Mouse (Mus musculus) liver, embryonic 16.5 days (tissue): ENCODE data around the gene Eml1. TPM values are rescaled to one million over a fixed set of nuclear protein-coding genes. Genes with fewer than 3 reads are reported as not detected.

Experiments used
- ATAC-seq: fragments of 200-750 bp; cut with Nextera tagmentation; 2 replicates; pipeline ENCODE4 v1.8.0; 2017; ENCODE audit warnings: low read depth, mild to moderate bottlenecking, moderate number of reproducible peaks, moderate library complexity
- H3K27ac ChIP-seq: fragments of 300-500 bp; sonication (generic); 2 replicates; pipeline ENCODE4 v1.5.1; 2014; ENCODE audit warnings: mild to moderate bottlenecking, low read length
- H3K27me3 ChIP-seq: fragments of 300-500 bp; sonication (generic); 2 replicates; pipeline ENCODE4 v1.6.1; 2014; ENCODE audit warnings: low read depth, low read length, mixed read lengths; ENCODE audit not compliant: control insufficient read depth, insufficient read depth
- H3K36me3 ChIP-seq: fragments of 300-500 bp; sonication (generic); 2 replicates; pipeline ENCODE4 v1.6.1; 2014; ENCODE audit warnings: mild to moderate bottlenecking; ENCODE audit not compliant: control insufficient read depth, insufficient read depth
- H3K4me1 ChIP-seq: fragments of 300-500 bp; sonication (generic); 2 replicates; pipeline ENCODE4 v1.6.1; 2014; ENCODE audit warnings: low read depth, low read length, mixed read lengths; ENCODE audit not compliant: control insufficient read depth
- H3K4me2 ChIP-seq: fragments of 300-500 bp; sonication (generic); 2 replicates; pipeline ENCODE4 v1.6.1; 2014; ENCODE audit warnings: low read depth, low read length, mixed read lengths
- H3K4me3 ChIP-seq: fragments of 300-500 bp; sonication (generic); 2 replicates; pipeline ENCODE4 v1.5.1; 2014; ENCODE audit warnings: low read depth, mild to moderate bottlenecking, low read length
- H3K9ac ChIP-seq: fragments of 300-500 bp; sonication (generic); 2 replicates; pipeline ENCODE4 v1.6.1; 2014; ENCODE audit warnings: low read depth, low read length
- H3K9me3 ChIP-seq: fragments of 300-500 bp; sonication (generic); replicated peaks from 2 replicates; pipeline ENCODE4 v1.6.1; 2016; ENCODE audit warnings: low read length; ENCODE audit not compliant: control insufficient read depth
- WGBS: fragments of 180-500 bp; shearing (Covaris S2); extraction: QIAGEN DNeasy Blood & Tissue Kit; methylation state at CpG from one replicate; pipeline ENCODE4 v1.1.7; 2014; ENCODE audit not compliant: insufficient replicate concordance; 5-methylcytosine and 5-hydroxymethylcytosine counted together
- polyA plus RNA-seq: library from polyadenylated mRNA; unstranded; fragments of >200 nt; fragmentation: Nextera tagmentation; extraction: Ambion mirVana; gene quantifications from 2 replicates; pipeline ENCODE4 v1.2.1, GENCODE M21; 2015

Gene Eml1
- polyA plus RNA-seq, 1 experiment from 2014 or later = 6.4 TPM

GRCm38 (mm10) chr12:108399191-108399590 lies 28.4 kb downstream of the Eml1 start:
- Histone ChIP-seq H3K9ac (no peak overlapping the region), H3K4me2 (no peak overlapping the region), H3K27ac (no peak overlapping the region), H3K4me3 (no peak overlapping the region), H3K36me3 (no peaks in the 10 kb centered on the region), H3K27me3 (no peaks in the 10 kb centered on the region), H3K4me1 (no peaks in the 10 kb centered on the region), H3K9me3 (no peaks in the 10 kb centered on the region)
- 63% methylated on average over 8 of the region's 8 CpGs for WGBS
- no peak for ATAC-seq

DNA sequence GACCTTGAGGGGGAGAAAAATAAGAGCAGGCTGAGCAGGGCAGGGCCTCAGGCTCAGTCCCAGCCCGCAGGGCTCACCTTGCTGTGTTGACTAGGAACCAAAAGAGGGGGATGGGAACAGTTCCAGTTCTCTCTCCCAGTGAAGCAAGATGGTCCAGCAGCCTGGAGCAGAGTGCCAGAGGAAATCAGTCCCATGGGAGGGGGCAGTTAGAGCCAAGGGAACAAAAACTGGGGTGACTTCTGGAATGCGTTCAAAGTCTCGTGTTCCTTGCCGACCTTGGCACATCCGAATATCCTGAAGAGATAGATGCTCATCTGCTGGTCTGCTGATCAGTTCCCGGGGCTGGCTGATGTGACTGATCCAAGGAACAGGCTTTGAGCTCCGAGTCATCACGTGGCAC lies 30.2 kb downstream of the Eml1 start:
- Histone ChIP-seq H3K4me3 (no peak overlapping the region), H3K27ac (no peak overlapping the region), H3K4me2 (no peak overlapping the region), H3K27me3 (no peaks in the 10 kb centered on the region), H3K9me3 (no peaks in the 10 kb centered on the region), H3K36me3 (no peaks in the 10 kb centered on the region), H3K9ac (no peak overlapping the region), H3K4me1 (no peaks in the 10 kb centered on the region)
- ATAC-seq = no peak
- WGBS = 43% methylated on average over 8 of the region's 8 CpGs

DNA sequence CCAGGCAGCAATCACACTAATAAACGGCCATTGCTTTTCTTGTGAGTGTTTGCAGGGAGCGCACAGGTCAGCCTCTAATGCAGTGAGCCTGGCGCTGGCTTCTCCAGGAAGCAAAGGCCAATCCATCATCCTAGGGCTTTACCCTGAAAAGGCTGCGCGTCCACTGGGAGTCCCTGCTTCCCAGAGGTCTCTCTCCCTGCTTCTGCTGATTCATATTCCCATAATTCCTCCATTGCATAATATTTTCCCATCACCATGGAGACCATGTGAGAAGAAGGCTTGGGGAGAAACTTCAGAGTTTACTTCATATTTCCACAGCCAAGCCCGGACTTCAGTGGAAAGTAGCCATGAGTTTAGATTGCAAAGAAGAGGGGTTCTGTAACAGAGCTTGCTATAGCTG lies 33.2 kb downstream of the Eml1 start:
- no peak overlapping the region for H3K9ac ChIP-seq
- H3K4me2 ChIP-seq = no peak overlapping the region
- no peaks in the 10 kb centered on the region for H3K36me3 ChIP-seq
- H3K4me3 ChIP-seq = no peak overlapping the region
- 47% methylated on average over 6 of the region's 6 CpGs for WGBS
- no peaks in the 10 kb centered on the region for H3K4me1 ChIP-seq
- H3K9me3 ChIP-seq = no peaks in the 10 kb centered on the region
- no peaks in the 10 kb centered on the region for H3K27me3 ChIP-seq
- ATAC-seq = no peak
- H3K27ac ChIP-seq = no peak overlapping the region

GRCm38 (mm10) chr12:108409100-108409499 lies 38.3 kb downstream of the Eml1 start:
- Histone ChIP-seq H3K9me3 (no peaks in the 10 kb centered on the region), H3K4me3 (no peak overlapping the region), H3K4me1 (no peaks in the 10 kb centered on the region), H3K27me3 (no peaks in the 10 kb centered on the region), H3K36me3 (no peaks in the 10 kb centered on the region), H3K4me2 (no peak overlapping the region), H3K9ac (no peak overlapping the region), H3K27ac (no peak overlapping the region)
- no peak for ATAC-seq
- 51% methylated on average over 5 of the region's 5 CpGs for WGBS

DNA sequence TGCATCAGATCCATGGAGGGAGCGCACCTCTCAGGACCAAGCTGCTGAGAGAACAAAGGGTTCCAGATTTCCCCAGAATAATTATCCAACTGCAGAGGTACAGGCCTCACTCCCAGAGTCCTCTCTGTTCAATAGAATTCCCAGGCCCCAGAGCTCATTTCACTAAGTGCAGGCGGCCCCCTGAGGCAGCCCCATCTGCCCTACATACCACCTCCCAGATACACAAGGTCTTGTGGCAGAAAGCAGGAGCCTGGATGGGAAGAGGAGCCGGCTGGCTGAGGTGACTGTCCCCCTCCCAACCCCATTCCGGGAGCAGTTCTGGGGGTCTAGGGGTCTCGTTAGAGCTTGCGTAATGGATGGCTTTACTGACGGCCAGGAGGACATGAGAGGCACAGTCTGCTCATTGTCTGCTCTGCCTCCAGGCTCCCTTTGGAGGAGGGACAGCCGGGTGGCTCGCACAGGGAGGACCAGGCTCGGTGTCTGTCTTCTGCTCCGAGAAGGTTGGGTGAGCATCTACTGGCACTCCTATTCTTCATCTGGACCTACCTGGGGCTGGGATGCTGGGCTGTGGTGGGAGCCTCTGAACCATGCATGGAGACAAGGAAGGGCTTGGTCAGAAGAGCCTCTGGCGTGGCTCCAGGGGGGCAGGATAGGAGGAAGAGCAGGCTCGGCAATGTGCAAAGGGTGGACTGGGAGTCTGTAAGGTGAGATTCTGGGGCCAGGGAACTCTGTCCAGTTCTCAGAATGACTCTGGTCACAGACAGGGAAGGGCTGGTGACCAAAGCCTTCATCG lies 39.9 kb downstream of the Eml1 start:
- Histone ChIP-seq H3K36me3 (no peaks in the 10 kb centered on the region), H3K9me3 (no peaks in the 10 kb centered on the region), H3K4me3 (no peak overlapping the region), H3K27me3 (no peaks in the 10 kb centered on the region), H3K4me1 (no peaks in the 10 kb centered on the region), H3K4me2 (no peak overlapping the region), H3K27ac (no peak overlapping the region), H3K9ac (no peak overlapping the region)
- ATAC-seq = no peak
- WGBS = 54% methylated on average over 14 of the region's 14 CpGs

- no peaks in the 10 kb centered on the region for H3K4me1 ChIP-seq
- no peak overlapping the region for H3K4me3 ChIP-seq
- no peak overlapping the region for H3K4me2 ChIP-seq
- H3K9ac ChIP-seq = no peak overlapping the region
- no peak overlapping the region for H3K27ac ChIP-seq
- WGBS = 72% methylated on average over 9 of the region's 9 CpGs
- no peak for ATAC-seq
- H3K27me3 ChIP-seq = no peaks in the 10 kb centered on the region
- no peaks in the 10 kb centered on the region for H3K36me3 ChIP-seq
- H3K9me3 ChIP-seq = no peaks in the 10 kb centered on the region
Observed at GRCm38 (mm10) chr12:108414932-108415331, 44.2 kb downstream of the Eml1 start.

DNA sequence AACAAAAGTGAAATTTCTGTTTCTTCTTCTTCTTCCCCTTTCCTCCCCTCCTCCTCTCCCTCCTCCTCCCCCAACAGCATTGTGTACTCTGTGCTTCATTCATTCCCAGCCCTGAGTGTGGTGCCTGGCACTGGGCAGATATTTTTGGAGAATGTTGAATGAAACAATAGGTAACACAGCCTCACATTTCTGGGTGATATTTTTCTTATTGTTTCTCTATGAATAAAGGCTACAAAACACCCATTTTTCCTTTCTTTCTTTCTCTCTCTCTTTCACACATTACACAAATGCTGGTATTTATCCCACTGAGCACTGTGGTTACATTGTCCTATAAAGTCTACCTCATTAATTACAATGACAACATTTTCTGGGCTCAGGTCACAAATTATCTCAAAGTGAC lies 48.8 kb downstream of the Eml1 start:
- Histone ChIP-seq H3K36me3 (no peaks in the 10 kb centered on the region), H3K4me3 (no peak overlapping the region), H3K27me3 (peaks cover 28% of the 10 kb centered on the region), H3K27ac (no peak overlapping the region), H3K4me2 (no peak overlapping the region), H3K4me1 (no peaks in the 10 kb centered on the region), H3K9ac (no peak overlapping the region), H3K9me3 (no peaks in the 10 kb centered on the region)
- ATAC-seq = no peak

- Histone ChIP-seq H3K4me1 (no peaks in the 10 kb centered on the region), H3K9me3 (no peaks in the 10 kb centered on the region), H3K27me3 (peaks cover 28% of the 10 kb centered on the region), H3K27ac (no peak overlapping the region), H3K9ac (no peak overlapping the region), H3K4me3 (no peak overlapping the region), H3K4me2 (no peak overlapping the region), H3K36me3 (no peaks in the 10 kb centered on the region)
- ATAC-seq = 0 out of 2 replicates have a peak, but pooled peaks have one; percentile 8
- 20% methylated on average over 1 of the region's 1 CpGs for WGBS
Observed at GRCm38 (mm10) chr12:108421477-108421876, 50.7 kb downstream of the Eml1 start.

DNA sequence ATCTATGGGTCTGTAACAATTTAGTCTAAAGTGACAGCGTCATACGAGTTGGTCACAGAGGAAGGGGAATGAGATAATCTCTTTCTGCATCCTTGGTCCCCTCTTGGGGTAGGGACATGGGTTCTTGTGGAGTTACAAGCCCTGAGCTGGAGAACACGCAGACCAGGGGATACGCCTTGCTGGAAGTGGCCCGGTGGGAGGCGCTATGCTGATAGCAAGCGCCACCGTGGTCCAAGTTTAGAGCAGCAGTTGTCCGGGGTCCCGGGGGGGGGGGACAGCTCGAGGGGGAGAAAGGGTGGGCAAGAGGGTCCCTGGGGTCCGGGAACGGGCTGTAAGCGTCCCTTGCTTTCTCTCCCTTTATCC lies 51.7 kb downstream of the Eml1 start:
- no peak overlapping the region for H3K27ac ChIP-seq
- peak overlapping the region; percentile 58 for H3K4me3 ChIP-seq
- no peaks in the 10 kb centered on the region for H3K36me3 ChIP-seq
- no peak for ATAC-seq
- 3% methylated on average over 13 of the region's 14 CpGs for WGBS
- H3K4me2 ChIP-seq = peak overlapping the region; percentile 59
- H3K27me3 ChIP-seq = peaks cover 28% of the 10 kb centered on the region
- H3K9ac ChIP-seq = no peak overlapping the region
- no peaks in the 10 kb centered on the region for H3K9me3 ChIP-seq
- H3K4me1 ChIP-seq = no peaks in the 10 kb centered on the region
